In the genomic region with DNA sequence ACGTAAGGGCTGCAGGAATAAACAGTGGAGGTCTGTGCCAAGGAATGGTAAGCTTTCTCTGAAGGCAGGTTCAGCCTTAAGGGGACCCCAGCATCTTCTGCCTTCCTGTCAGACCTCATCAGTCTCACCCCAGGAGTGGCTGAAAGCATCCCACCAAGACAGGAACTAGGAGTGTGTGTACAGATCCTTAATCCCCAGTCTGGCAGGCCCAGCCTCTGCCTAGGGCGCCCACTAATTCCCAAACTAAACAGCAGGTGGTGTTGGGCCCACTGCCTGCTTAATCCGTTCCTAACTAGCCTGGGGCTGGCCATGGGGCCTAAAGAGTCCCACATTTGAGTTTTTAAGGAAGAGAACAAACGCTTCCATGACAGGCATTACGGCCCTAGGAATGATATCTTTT, we compare ENCODE assay signal across 23 mouse cellular contexts. TPM values are rescaled to one million over a fixed set of nuclear protein-coding genes. Genes with fewer than 3 reads are reported as not detected.
DNase-seq lines count a peak whose midpoint lies in the region; ATAC-seq lines count a peak whose summit lies in the region.
"Had no signal": no experiment of that assay in that cellular context is flagged by ENCODE, and none has a peak within 500 bp of the region (broad histone marks: within the 10 kb centered on the region; RNA-seq: fewer than 3 reads in every experiment).

No protein-coding gene starts in this region.

- WGBS in embryonic facial prominence, embryonic 13.5 days: 37% methylated on average over 5 of the region's 5 CpGs
- WGBS in embryonic facial prominence, embryonic 10.5 days: 31% methylated on average over 5 of the region's 5 CpGs
- WGBS in midbrain, embryonic 13.5 days: 26% methylated on average over 5 of the region's 5 CpGs
- WGBS in midbrain, embryonic 10.5 days: 31% methylated on average over 5 of the region's 5 CpGs

- peaks cover 27% of the 10 kb centered on the region for H3K27me3 ChIP-seq in embryonic facial prominence, embryonic 13.5 days
- peaks cover 29% of the 10 kb centered on the region for H3K27me3 ChIP-seq in embryonic facial prominence, embryonic 10.5 days (replicated peaks; ENCODE audit: low read depth, poor library complexity, severe bottlenecking)
- H3K27me3 ChIP-seq in midbrain, embryonic 13.5 days: peaks cover 27% of the 10 kb centered on the region
- H3K27me3 ChIP-seq in midbrain, embryonic 10.5 days (ENCODE audit: low read depth, poor library complexity, severe bottlenecking): peaks cover 28% of the 10 kb centered on the region

- H3K9me3 ChIP-seq in embryonic facial prominence, embryonic 13.5 days: no peaks in the 10 kb centered on the region
- no peaks in the 10 kb centered on the region for H3K9me3 ChIP-seq in embryonic facial prominence, embryonic 10.5 days
- H3K9me3 ChIP-seq in midbrain, embryonic 13.5 days: no peaks in the 10 kb centered on the region
- no peaks in the 10 kb centered on the region for H3K9me3 ChIP-seq in midbrain, embryonic 10.5 days (replicated peaks)
- H3K9me3 ChIP-seq: embryonic facial prominence, embryonic 12.5 days; forebrain, embryonic 15.5 days; heart, embryonic 10.5 days; limb, embryonic 10.5 days had no signal

- 0 out of 2 replicates have a peak, but pooled peaks have one; percentile 21 for ATAC-seq in embryonic facial prominence, embryonic 13.5 days (ENCODE audit: insufficient number of reproducible peaks, insufficient read depth, low FRiP score, low TSS enrichment, low read depth)
- ATAC-seq in midbrain, embryonic 13.5 days: 0 out of 2 replicates have a peak, but pooled peaks have one; percentile 15
- ATAC-seq: forebrain, embryonic 15.5 days; hindbrain, embryonic 16.5 days; intestine, postnatal 0 days; liver, postnatal 0 days; lung, postnatal 0 days had no signal

- H3K4me1 ChIP-seq in embryonic facial prominence, embryonic 13.5 days: peaks cover 5% of the 10 kb centered on the region; the same call in 1 of the 2 replicates
- H3K4me1 ChIP-seq in embryonic facial prominence, embryonic 10.5 days: peaks cover 6% of the 10 kb centered on the region
- H3K4me1 ChIP-seq in midbrain, embryonic 13.5 days (replicated peaks): peaks cover 14% of the 10 kb centered on the region; the same call in 1 of the 2 replicates
- peaks cover 19% of the 10 kb centered on the region for H3K4me1 ChIP-seq in midbrain, embryonic 10.5 days

- no peak for DNase-seq in embryonic facial prominence, embryonic 10.5 days (ENCODE audit: low spot score)
- DNase-seq in midbrain, embryonic 10.5 days (ENCODE audit: low spot score): no peak
- DNase-seq in retina, postnatal 1 day: peak; percentile 59
- no peak for DNase-seq in thymus, postnatal 4 days
- no peak for DNase-seq in ovary, adult 18-20 months (ENCODE audit: low spot score)
- DNase-seq: adrenal gland, postnatal 36 days; kidney, postnatal 10 days; liver, postnatal 0 days; thymus, postnatal 14 days had no signal

- 0 out of 2 replicates have a peak overlapping the region, but pooled peaks have one; percentile 22 for H3K27ac ChIP-seq in embryonic facial prominence, embryonic 13.5 days
- no peak overlapping the region for H3K27ac ChIP-seq in embryonic facial prominence, embryonic 10.5 days (replicated peaks)
- no peak overlapping the region; the same call in 1 of the 2 replicates for H3K27ac ChIP-seq in midbrain, embryonic 13.5 days
- no peak overlapping the region for H3K27ac ChIP-seq in midbrain, embryonic 10.5 days (replicated peaks)
- H3K27ac ChIP-seq: forebrain, embryonic 15.5 days; heart, embryonic 10.5 days; limb, embryonic 10.5 days; macrophage had no signal

- no peak overlapping the region for H3K9ac ChIP-seq in embryonic facial prominence, embryonic 13.5 days
- H3K9ac ChIP-seq in midbrain, embryonic 13.5 days (replicated peaks): no peak overlapping the region
- H3K9ac ChIP-seq: embryonic facial prominence, embryonic 12.5 days; forebrain, embryonic 15.5 days; liver, postnatal 0 days had no signal

- no peak overlapping the region for H3K4me2 ChIP-seq in embryonic facial prominence, embryonic 13.5 days
- H3K4me2 ChIP-seq in midbrain, embryonic 13.5 days (replicated peaks): no peak overlapping the region
- H3K4me2 ChIP-seq: embryonic facial prominence, embryonic 12.5 days; forebrain, embryonic 15.5 days had no signal

- H3K36me3 ChIP-seq in embryonic facial prominence, embryonic 13.5 days: peaks cover 54% of the 10 kb centered on the region
- H3K36me3 ChIP-seq in embryonic facial prominence, embryonic 10.5 days (replicated peaks): peaks cover 55% of the 10 kb centered on the region
- peaks cover 54% of the 10 kb centered on the region for H3K36me3 ChIP-seq in midbrain, embryonic 13.5 days
- H3K36me3 ChIP-seq in midbrain, embryonic 10.5 days: peaks cover 51% of the 10 kb centered on the region

- H3K4me3 ChIP-seq in embryonic facial prominence, embryonic 13.5 days: no peak overlapping the region
- no peak overlapping the region for H3K4me3 ChIP-seq in embryonic facial prominence, embryonic 10.5 days
- H3K4me3 ChIP-seq in midbrain, embryonic 13.5 days (replicated peaks): no peak overlapping the region
- no peak overlapping the region for H3K4me3 ChIP-seq in midbrain, embryonic 10.5 days
- H3K4me3 ChIP-seq: embryonic facial prominence, embryonic 12.5 days; forebrain, embryonic 15.5 days; heart, embryonic 10.5 days; myocyte had no signal

RNA-seq across cellular contexts. Expression of a gene that starts 2.9 kb away (rescaled TPM):
- 0.14 TPM in 1 of 2 replicates, not detected in the other for polyA plus RNA-seq in embryonic facial prominence, embryonic 13.5 days (2015; fragmentation: Nextera tagmentation; extraction: Ambion mirVana)
- polyA plus RNA-seq in embryonic facial prominence, embryonic 10.5 days (2016; fragmentation: Nextera tagmentation; extraction: Ambion mirVana): 0.08 TPM in 1 of 2 replicates, not detected in the other
- polyA plus RNA-seq in midbrain, embryonic 13.5 days (2015; fragmentation: Nextera tagmentation; extraction: Ambion mirVana): not detected in 2 replicates
- not detected in 2 replicates for polyA plus RNA-seq in midbrain, embryonic 10.5 days (2016; fragmentation: Nextera tagmentation; extraction: Ambion mirVana)
- polyA plus RNA-seq: cortical plate, adult 2 months; forebrain, embryonic 15.5 days; heart, embryonic 10.5 days; heart, embryonic 16.5 days; limb, embryonic 10.5 days; liver, postnatal 0 days; lung, postnatal 0 days; macrophage; myocyte; neural tube, embryonic 14.5 days had no signal

RNA-seq across cellular contexts. Expression of a gene that starts 7.9 kb away (rescaled TPM):
- 126 and 139 TPM in 2 replicates for polyA plus RNA-seq in embryonic facial prominence, embryonic 13.5 days (2015; fragmentation: Nextera tagmentation; extraction: Ambion mirVana)
- 157 TPM in 2 replicates for polyA plus RNA-seq in embryonic facial prominence, embryonic 10.5 days (2016; fragmentation: Nextera tagmentation; extraction: Ambion mirVana)
- 151 and 154 TPM in 2 replicates for polyA plus RNA-seq in midbrain, embryonic 13.5 days (2015; fragmentation: Nextera tagmentation; extraction: Ambion mirVana)
- 160 and 164 TPM in 2 replicates for polyA plus RNA-seq in midbrain, embryonic 10.5 days (2016; fragmentation: Nextera tagmentation; extraction: Ambion mirVana)

RNA-seq across cellular contexts. Expression of a gene that starts 9.4 kb away (rescaled TPM):
- 133 and 146 TPM in 2 replicates for polyA plus RNA-seq in embryonic facial prominence, embryonic 13.5 days (2015; fragmentation: Nextera tagmentation; extraction: Ambion mirVana)
- polyA plus RNA-seq in embryonic facial prominence, embryonic 10.5 days (2016; fragmentation: Nextera tagmentation; extraction: Ambion mirVana): 154 and 157 TPM in 2 replicates
- polyA plus RNA-seq in midbrain, embryonic 13.5 days (2015; fragmentation: Nextera tagmentation; extraction: Ambion mirVana): 135 and 153 TPM in 2 replicates
- 140 and 146 TPM in 2 replicates for polyA plus RNA-seq in midbrain, embryonic 10.5 days (2016; fragmentation: Nextera tagmentation; extraction: Ambion mirVana)

RNA-seq across cellular contexts. Expression of a gene that starts 19.5 kb away (rescaled TPM):
- polyA plus RNA-seq in embryonic facial prominence, embryonic 13.5 days (2015; fragmentation: Nextera tagmentation; extraction: Ambion mirVana): 30.1 and 43.4 TPM in 2 replicates
- 31.2 and 31.5 TPM in 2 replicates for polyA plus RNA-seq in embryonic facial prominence, embryonic 10.5 days (2016; fragmentation: Nextera tagmentation; extraction: Ambion mirVana)
- 51.7 and 56.8 TPM in 2 replicates for polyA plus RNA-seq in midbrain, embryonic 13.5 days (2015; fragmentation: Nextera tagmentation; extraction: Ambion mirVana)
- polyA plus RNA-seq in midbrain, embryonic 10.5 days (2016; fragmentation: Nextera tagmentation; extraction: Ambion mirVana): 28.6 and 34.9 TPM in 2 replicates

RNA-seq across cellular contexts. Expression of a gene that starts 26.8 kb away (rescaled TPM):
- 23.2 and 24.7 TPM in 2 replicates for polyA plus RNA-seq in embryonic facial prominence, embryonic 13.5 days (2015; fragmentation: Nextera tagmentation; extraction: Ambion mirVana)
- 19.5 and 20.0 TPM in 2 replicates for polyA plus RNA-seq in embryonic facial prominence, embryonic 10.5 days (2016; fragmentation: Nextera tagmentation; extraction: Ambion mirVana)
- 23.5 and 23.8 TPM in 2 replicates for polyA plus RNA-seq in midbrain, embryonic 13.5 days (2015; fragmentation: Nextera tagmentation; extraction: Ambion mirVana)
- 18.2 and 18.4 TPM in 2 replicates for polyA plus RNA-seq in midbrain, embryonic 10.5 days (2016; fragmentation: Nextera tagmentation; extraction: Ambion mirVana)
